Mouse (Mus musculus) retina, postnatal 7 days (tissue): ENCODE measurements around the gene Creb5.

ENCODE experiments used
- DNase-seq: peaks from one replicate; pipeline ENCODE4 v3.0.0-alpha.2; 2012; ENCODE audit warnings: low read depth, low spot score

The Creb5 gene

GRCm38 (mm10) chr6:53541798-53542197, 254.7 kb downstream of the Creb5 start:
- DNase-seq, result no peak

- DNase-seq, result no peak
Measured at GRCm38 (mm10) chr6:53545483-53545900, 258.4 kb downstream of the Creb5 start.

GRCm38 (mm10) chr6:53545989-53546388, 258.9 kb downstream of the Creb5 start:
- no peak for DNase-seq

- no peak for DNase-seq
Measured at GRCm38 (mm10) chr6:53548236-53548635, 261.2 kb downstream of the Creb5 start.

GRCm38 (mm10) chr6:53549409-53549808, 262.3 kb downstream of the Creb5 start:
- DNase-seq, result no peak

GRCm38 (mm10) chr6:53556050-53556449, 269.0 kb downstream of the Creb5 start:
- no peak for DNase-seq

GRCm38 (mm10) chr6:53560928-53561327, 273.9 kb downstream of the Creb5 start:
- no peak for DNase-seq

- no peak for DNase-seq
Measured at GRCm38 (mm10) chr6:53562586-53562985, 275.5 kb downstream of the Creb5 start.

- DNase-seq, result no peak
Measured at GRCm38 (mm10) chr6:53563546-53564185, 276.6 kb downstream of the Creb5 start.

- DNase-seq, result no peak
Measured at GRCm38 (mm10) chr6:53569436-53569835, 282.4 kb downstream of the Creb5 start.

GRCm38 (mm10) chr6:53570906-53571305, 283.8 kb downstream of the Creb5 start:
- no peak for DNase-seq

GRCm38 (mm10) chr6:53571571-53572122, 284.6 kb downstream of the Creb5 start:
- no peak for DNase-seq

GRCm38 (mm10) chr6:53572456-53572855, 285.4 kb downstream of the Creb5 start:
- no peak for DNase-seq

- peak; percentile 68 for DNase-seq
Measured at GRCm38 (mm10) chr6:53572979-53573710, 286.1 kb downstream of the Creb5 start.

- DNase-seq, result no peak
Measured at GRCm38 (mm10) chr6:53573711-53574065, 286.6 kb downstream of the Creb5 start.

GRCm38 (mm10) chr6:53574097-53574496, 287.0 kb downstream of the Creb5 start:
- DNase-seq, result no peak

GRCm38 (mm10) chr6:53575191-53575590, 288.1 kb downstream of the Creb5 start:
- DNase-seq, result no peak

GRCm38 (mm10) chr6:53575836-53576235, 288.8 kb downstream of the Creb5 start:
- no peak for DNase-seq

GRCm38 (mm10) chr6:53576841-53577240, 289.8 kb downstream of the Creb5 start:
- DNase-seq, result no peak

GRCm38 (mm10) chr6:53577776-53578175, 290.7 kb downstream of the Creb5 start:
- DNase-seq, result no peak

- no peak for DNase-seq
Measured at GRCm38 (mm10) chr6:53580346-53580745, 293.3 kb downstream of the Creb5 start.

- no peak for DNase-seq
Measured at GRCm38 (mm10) chr6:53583234-53583875, 296.3 kb downstream of the Creb5 start.
